Mouse (Mus musculus) left cerebral cortex, postnatal 4 days (tissue): ENCODE measurements at regions not wholly inside any gene's neighbourhood (a gene's known extent, or its start where the extent isn't known, plus 50 kb on each side); places are given as distances from the start of the nearest gene placed in this dataset.

Source experiments
- DNase-seq: peaks from one replicate; pipeline ENCODE4 v3.0.0-alpha.2; 2022
- intact Hi-C: fragments of 180-260 bp; cut with DNase I; formaldehyde crosslinking; loops from one replicate; pipeline ENCODE4 v1.15.1; 2025

- DNase-seq = no peak
- intact Hi-C loops = no loop called here
Observed at GRCm38 (mm10) chr3:65478215-65478614, 50.0 kb upstream of the Tiparp start.

- intact Hi-C loops = no loop called here
Observed at GRCm38 (mm10) chr3:65477111-65477510, 51.1 kb upstream of the Tiparp start.

DNA sequence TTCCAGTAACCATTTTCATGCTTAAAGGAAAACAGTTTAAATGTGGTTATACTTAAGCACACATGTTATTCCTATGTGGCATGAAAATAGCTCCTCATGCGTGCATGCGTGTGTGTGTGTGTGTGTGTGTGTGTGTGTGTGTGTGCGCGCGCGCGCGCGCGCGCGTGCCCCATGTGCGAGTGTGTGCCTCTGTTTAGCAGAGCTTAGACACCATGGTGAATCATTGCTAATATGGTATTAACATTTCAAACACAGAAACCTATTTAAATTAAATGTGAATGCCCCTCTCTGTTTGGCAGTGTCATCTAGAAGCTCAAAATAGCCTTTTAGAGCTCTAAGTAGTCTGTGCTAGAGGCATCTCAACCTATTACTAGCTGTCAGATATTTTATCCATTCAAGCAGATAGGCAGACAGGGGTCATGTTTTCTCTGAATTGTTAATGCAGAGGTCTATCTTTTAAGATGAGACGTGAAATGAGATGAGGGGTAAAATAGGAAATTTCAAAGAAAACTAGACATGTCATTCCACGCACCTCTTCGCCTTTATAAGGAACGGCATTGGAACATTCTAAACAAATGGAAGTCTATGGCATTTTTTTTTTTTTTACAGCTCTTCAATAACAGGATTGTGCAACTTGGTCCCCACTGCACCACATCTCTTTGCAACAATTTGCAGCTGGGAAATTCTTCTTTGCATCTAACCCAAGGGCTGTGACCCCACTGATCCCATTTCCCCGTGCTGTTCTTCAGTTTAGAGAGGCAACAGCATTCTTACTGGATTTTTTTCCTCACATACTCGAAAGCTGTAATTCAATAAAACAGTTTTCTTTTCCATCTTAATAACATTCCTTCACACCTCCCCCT lies 51.9 kb upstream of the Tiparp start:
- DNase-seq = no peak
- intact Hi-C loops = no loop called here

More at GRCm38 (mm10) chr3:65477111-65477510, 51.1 kb upstream of the Tiparp start:
- no peak for DNase-seq

DNA sequence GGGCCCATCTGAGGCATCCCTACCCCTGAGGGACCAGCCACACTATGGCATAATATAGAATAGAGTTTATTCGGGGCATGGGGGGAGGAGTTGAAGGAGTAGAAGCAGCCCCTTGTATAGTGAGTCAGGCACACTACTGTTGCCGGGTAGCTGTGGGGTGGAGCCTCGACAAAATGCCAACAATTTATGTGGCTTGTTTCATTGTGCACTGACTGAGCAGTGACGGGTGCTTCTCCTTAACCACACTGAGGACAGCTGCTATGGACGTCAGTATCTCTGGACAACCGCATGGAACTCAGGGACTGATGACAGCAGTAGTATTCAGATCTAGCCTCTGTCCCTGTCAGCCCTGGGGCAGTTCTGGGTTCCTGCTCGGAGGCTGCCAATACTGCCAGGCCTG lies 53.6 kb upstream of the Tiparp start:
- DNase-seq = no peak
- intact Hi-C loops = no loop called here

DNA sequence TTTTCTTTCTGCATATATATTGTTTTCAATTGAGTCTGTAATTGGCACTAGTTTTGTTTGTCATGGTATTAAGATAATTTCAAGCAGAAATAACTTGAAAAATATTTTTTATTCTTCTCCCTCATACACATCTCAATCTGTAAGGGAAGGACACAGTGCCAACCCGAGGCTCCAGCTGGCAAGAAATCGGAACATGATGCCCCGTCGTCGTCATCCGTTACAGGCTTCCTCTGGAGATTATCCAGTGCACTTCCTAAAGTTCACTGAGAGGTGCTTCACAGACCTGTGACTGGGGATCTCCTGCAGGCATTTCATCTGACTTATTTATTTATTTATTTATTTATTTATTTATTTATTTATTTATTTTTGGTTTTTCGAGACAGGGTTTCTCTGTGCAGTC lies 56.4 kb upstream of the Tiparp start:
- no peak for DNase-seq
- intact Hi-C loops = no loop called here

- DNase-seq = peak; percentile 8
- intact Hi-C loops = loop anchor here (10.0 kb wide), 1 partner anchor 56 kb away; the partner anchor contains the start of gene Tiparp
Observed at GRCm38 (mm10) chr3:65469207-65469606, 59.0 kb upstream of the Tiparp start.

DNA sequence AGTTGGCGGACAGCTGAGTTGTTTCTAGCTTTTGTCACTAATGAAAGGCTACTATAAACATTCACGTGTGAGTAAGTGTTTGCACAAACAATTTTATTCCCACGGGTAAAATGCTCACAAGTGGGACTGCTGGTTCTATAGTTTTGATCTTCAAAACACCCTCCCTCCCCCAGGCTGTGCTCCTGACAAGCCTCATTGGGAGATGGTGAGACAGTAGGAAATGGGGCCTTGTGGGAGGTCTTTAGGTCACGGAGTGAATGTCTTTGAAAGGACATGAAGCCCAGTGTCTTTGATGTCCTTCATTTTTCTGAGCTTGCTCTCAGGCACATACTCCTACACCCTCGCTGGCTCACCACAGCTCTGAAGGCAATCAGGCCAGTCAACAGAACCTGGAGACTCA lies 63.4 kb upstream of the Tiparp start:
- no peak for DNase-seq
- intact Hi-C loops = loop anchor here (10.0 kb wide), 1 partner anchor 60 kb away; the partner anchor contains the start of gene Tiparp

DNA sequence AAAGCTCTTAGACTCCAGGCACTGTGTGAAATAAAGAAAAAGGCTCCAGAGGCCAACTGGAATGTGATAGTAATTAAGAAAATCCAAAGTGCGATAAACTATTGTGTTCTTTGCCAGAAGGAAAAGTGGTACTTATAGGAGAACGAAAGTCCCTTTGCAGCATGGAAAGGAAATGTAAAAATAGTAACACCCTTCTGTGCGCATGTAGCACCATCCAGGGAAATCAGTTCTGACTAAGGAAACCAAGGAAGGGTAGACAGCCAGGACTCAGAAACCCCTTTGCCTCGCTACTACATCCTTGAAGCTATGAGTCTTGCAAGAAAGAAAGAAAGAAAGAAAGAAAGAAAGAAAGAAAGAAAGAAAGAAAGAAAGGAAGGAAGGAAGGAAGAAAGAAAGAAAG lies 67.3 kb upstream of the Tiparp start:
- intact Hi-C loops = loop anchor here (10.0 kb wide), 1 partner anchor 64 kb away; the partner anchor contains the start of gene Tiparp
- no peak for DNase-seq

- DNase-seq = no peak
- intact Hi-C loops = loop anchor here (10.0 kb wide), 1 partner anchor 65 kb away; the partner anchor contains the start of gene Tiparp
Observed at GRCm38 (mm10) chr3:65459702-65460101, 67.3 kb upstream of the Ssr3 start.

DNA sequence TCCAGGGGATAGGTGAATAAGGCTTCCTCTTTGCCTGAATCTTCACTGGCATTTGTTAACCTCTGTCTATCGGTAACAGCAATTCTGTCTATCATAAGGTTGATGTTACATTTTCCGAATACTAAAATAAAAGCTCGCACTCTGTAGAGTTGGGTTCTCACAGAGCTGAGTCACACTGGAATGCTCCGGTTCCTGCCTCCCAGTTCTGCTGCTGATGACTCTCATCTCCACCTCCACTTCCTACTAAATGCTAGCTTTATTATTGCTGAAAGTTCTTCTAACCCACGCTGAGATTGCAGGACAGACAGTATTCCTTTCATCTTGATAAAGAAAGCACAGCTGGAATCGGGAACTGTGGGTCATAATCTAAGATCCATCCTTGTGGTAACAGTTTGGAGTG lies 65.5 kb upstream of the Ssr3 start:
- intact Hi-C loops = no loop called here
- no peak for DNase-seq

DNA sequence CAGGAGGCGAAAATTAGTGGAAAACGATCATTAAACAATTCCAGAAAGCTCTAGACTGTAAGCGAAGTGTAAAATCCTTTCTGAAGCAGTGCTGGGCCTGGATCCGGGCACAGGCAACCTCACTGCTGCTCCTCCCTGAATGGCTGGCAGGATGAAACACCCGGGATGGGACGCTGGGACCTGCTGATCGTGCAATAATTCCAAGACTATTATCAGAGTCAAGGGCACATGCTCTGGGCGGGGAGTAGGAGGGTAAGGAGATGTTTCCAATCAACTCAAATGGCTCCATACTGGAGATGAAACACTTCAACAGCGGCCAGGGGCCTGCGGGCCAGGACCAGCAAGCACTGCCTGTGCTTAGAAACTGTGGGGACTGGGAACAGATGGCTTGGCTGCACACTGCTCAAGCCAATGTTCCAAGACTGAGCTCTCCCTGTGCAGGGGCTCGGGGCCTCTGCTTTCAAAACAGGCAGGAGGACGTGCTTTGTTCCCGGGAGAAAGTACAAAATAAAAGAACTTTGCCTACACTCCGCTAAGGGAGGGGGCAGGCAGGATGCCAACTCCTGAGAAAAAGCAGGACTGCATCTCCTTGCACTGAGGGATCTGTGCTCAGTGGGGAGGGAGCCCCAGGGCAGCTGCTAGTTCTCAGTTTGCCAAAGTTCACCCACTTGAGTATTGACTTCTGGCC lies 63.3 kb upstream of the Ssr3 start:
- peak; percentile 87 for DNase-seq
- intact Hi-C loops = no loop called here

DNA sequence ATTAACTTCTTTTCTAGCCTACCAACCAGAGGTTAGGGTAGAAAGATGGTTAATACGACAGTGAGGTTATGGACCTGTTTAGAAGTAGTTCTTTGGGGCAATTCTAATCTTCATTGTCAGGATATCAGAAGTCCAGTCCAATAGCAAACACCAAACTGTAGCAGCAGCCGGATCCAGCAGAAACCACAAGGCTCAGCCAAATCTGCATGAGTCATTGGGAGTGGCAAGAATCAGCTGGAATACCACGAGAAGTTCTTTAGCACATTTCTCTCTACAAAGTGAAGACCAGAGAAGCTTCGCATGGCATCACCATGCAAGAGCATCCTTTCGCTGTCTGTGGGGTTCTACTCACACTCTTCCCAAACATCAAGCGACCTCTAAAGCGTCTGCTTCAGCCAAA lies 61.9 kb upstream of the Ssr3 start:
- intact Hi-C loops = no loop called here
- no peak for DNase-seq

- no peak for DNase-seq
- intact Hi-C loops = no loop called here
Observed at GRCm38 (mm10) chr3:65449176-65449575, 56.8 kb upstream of the Ssr3 start.

DNA sequence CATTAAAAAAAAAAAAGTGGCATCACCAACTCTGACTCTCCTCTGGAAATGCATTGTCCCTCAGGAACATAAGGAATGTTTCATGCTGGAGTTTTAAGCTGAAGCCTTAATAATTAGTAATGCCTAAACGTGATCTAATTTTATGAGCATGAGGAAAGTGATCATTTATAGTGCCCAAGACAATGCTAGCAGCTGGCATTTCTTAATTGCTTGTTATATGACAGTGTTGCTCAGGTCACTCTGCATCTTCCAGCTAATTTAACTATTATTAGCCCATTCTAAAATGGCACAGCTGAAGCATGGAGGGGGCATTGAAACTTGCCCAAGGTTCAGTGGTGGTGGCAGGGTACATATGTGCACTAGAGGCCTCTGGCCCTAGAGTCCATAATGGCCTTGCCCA lies 51.3 kb upstream of the Ssr3 start:
- DNase-seq = no peak
- intact Hi-C loops = no loop called here

DNA sequence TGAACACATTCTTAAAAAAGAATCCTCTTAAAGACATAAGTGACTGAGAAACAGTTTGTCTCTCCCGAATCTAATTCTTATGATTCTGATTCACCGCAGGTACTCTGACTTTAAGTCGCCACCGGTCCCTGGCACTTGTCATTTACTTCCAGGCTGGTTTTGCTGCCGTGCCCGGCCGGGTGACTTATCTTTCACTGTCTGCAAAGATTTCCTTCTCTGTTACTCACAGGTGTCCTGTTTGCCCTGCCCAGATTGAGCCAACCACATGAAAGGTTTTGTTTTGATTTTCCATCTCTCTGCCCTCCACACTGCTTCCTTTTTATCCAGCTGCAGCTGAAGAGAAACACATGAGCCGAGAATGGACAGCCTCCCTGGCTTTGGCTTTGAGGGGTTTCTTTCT lies 50.5 kb upstream of the Ssr3 start:
- intact Hi-C loops = no loop called here
- DNase-seq = no peak

DNA sequence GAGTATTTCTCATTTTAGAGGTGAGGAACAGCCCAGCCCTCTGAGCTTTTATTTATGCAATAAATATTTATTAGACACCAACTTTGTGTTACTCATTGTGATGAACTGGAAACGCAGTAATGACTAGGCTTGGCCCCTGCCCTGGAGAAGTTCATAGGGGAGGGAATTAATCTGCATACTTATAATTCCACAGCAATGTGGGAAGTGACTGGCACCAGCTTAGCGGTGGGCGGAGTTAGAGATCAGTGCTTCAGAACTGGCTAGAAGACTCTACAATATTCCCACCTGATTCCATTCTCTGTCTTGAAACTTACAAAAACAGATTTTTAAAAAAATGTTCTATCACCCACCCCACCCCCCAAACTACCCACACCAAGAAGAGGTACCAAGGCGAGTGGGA lies 49.8 kb upstream of the Ssr3 start:
- intact Hi-C loops = no loop called here
- peak; percentile 16 for DNase-seq
